Comparison of ENCODE assay signal across 8 mouse cellular contexts in genomic region chr8:119446211-119446989, GRCm38 (mm10). TPM values are rescaled to one million over a fixed set of nuclear protein-coding genes. Genes with fewer than 3 reads are reported as not detected.
DNase-seq lines count a peak whose midpoint lies in the region; ATAC-seq and TF ChIP-seq lines count a peak whose summit lies in the region.

TSS of gene Necab2 (plus strand) at chr8:119446719.

- intact Hi-C loops in gastrocnemius, adult 2 months (cut with DNase I): loop anchor here (1.0 to 10.0 kb wide), 2 partner anchors 51 to 158 kb away; partner anchors contain the start of gene Taf1c

- peak; percentile 86 for TF ChIP-seq CTCF in gastrocnemius, adult 2 months (IDR thresholded peaks at IDR 0.05)

- H3K27ac ChIP-seq in gastrocnemius, adult 2 months: no peak within 1 kb of the TSS

- peak; percentile 90 for DNase-seq in R1 (ENCODE audit: low read depth, low spot score)
- DNase-seq in cerebellum, postnatal 25 days: peak; percentile 90 to 94
- DNase-seq in gastrocnemius, adult 2 months: peak; percentile 85
- DNase-seq in induced T-regulatory cell, adult 2 months (ENCODE audit: low read depth): peak; percentile 73
- peak; percentile 79 to 82 for DNase-seq in left cerebral cortex, adult 8-10 months (ENCODE audit: low spot score in 2 of 2)
- DNase-seq in right cerebral cortex, postnatal 14 days: peak; percentile 96
- DNase-seq in urinary bladder, postnatal 25 days (ENCODE audit: low spot score): peak; percentile 86

- ATAC-seq in megakaryocyte, adult 5-6 weeks (ENCODE audit: poor library complexity, severe bottlenecking): peak; percentile 48

- H3K4me3 ChIP-seq in gastrocnemius, adult 2 months: peak within 1 kb of the TSS; percentile 66

RNA-seq across cellular contexts. Expression of gene Necab2, which starts in this region (rescaled TPM):
- not detected for total RNA-seq in gastrocnemius, adult 2 months (2021)
- total RNA-seq in left cerebral cortex, adult 8-10 months (2022): 10 to 100 TPM; 91.8 to 100.0 (median 96.7) TPM
- not detected in 2 replicates for total RNA-seq in megakaryocyte, adult 5-6 weeks (2015)
- not detected in 2 replicates for total RNA-seq in megakaryocyte, adult 5-6 weeks (2017)

Comparison
In these comparisons a context has a peak if more than half of its experiments do, and no peak if none do; other contexts are left out.
1. RNA of gene Necab2 (total RNA-seq): 91.8 to 100.0 TPM in left cerebral cortex, adult 8-10 months; not detected in gastrocnemius, adult 2 months and not detected in megakaryocyte, adult 5-6 weeks; every median in the first group is over 10 times any median in the second.
2. Peak in DNase-seq and H3K4me3 ChIP-seq in gastrocnemius, adult 2 months; RNA of the gene not detected or under 1 TPM.
3. Peak in ATAC-seq in megakaryocyte, adult 5-6 weeks; RNA of the gene not detected or under 1 TPM.
4. Peak in every context shown above with its lines, with median percentiles within 50 percentile points of each other: DNase-seq.